Mouse (Mus musculus): ENCODE data around the gene Dnah8.

DNA sequence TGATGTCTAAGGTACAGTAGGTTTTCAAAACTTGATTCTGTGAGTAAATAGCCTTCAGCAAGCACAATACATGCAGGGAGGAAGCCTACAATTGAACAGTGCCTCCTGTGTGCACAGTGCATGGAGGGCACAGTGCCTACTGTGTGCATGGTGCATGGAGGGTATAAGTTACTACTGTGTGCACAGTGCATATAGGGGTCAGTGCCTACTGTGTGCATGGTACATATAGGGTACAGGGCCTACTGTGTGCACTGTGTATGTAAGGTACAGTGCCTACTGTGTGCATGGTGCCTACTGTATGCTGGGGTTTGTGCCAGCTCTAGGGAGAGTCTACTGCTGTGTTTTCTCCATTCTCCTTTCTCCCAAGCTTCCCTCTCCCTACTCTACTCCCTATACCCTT is 290.1 kb downstream of the Dnah8 start:
- TF ChIP-seq POLR2A (IDR thresholded peaks at IDR 0.05; ENCODE audit: control insufficient read depth, low read depth, low read length) = no peak
- TF ChIP-seq CTCF (IDR thresholded peaks at IDR 0.05; ENCODE audit: control insufficient read depth, insufficient read depth, insufficient replicate concordance, low read depth, low read length) = no peak
